Mouse (Mus musculus) layer of hippocampus, adult 2 months (tissue): Measurements from ENCODE around the gene Plekhg4. TPM values are rescaled to one million over a fixed set of nuclear protein-coding genes. Genes with fewer than 3 reads are reported as not detected.

Source experiments
- DNase-seq, 2 experiments: peaks; one replicate each; pipeline ENCODE4 v3.0.0; 2022; ENCODE audit warnings: low spot score in 2 of 2
- H3K27ac ChIP-seq: fragments of 200-600 bp; 2 replicates; pipeline ENCODE4 v1.8.1; 2022
- H3K4me3 ChIP-seq: fragments of 200-600 bp; 2 replicates; pipeline ENCODE4 v1.8.1; 2022; ENCODE audit warnings: mild to moderate bottlenecking
- CTCF ChIP-seq: fragments of 200-600 bp; conservative IDR thresholded peaks from 2 replicates; pipeline ENCODE4 v1.8.1; 2022; ENCODE audit warnings: antibody characterized with exemption, mild to moderate bottlenecking, moderate library complexity
- total RNA-seq, 2 experiments: library from RNA; stranded (reverse); gene quantifications; 2 replicates each; pipeline ENCODE4 v1.2.3; 2021

Plekhg4 gene
- total RNA-seq, 2 experiments from 2014 or later, result 1.7 to 2.2 TPM

DNA sequence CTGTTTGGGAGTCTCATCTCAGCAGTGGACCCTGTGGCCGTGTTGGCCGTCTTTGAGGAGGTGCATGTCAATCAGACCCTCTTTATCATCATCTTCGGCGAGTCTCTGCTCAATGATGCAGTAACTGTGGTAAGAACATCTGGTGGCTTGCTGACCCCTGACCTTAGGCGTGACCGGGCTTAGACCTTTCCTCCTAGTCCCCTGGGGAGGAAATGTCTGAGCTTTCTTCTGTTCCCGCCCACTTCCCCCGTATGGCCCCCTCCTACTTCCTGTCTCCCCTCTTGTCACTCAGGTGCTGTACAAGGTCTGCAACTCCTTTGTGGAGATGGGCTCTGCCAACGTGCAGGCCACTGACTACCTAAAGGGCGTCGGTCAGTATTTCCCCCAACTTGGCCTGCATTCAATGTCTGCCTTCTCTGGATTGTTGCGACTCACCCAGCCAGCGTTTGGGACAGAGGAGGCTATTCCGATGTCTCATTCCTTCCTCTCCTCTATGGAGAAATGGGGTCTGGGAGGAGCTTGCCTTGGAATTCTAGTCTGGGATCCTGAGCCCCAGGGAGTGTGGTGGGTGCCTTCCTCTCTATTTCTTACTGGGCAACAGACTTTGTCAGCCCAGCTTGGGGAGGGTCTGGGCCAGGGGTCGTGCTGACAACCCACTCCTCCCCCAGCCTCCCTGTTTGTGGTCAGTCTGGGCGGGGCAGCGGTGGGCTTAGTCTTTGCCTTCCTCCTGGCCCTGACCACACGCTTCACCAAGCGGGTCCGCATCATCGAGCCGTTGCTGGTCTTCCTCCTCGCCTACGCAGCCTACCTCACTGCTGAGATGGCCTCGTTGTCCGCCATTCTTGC, 17.7 kb upstream of the Plekhg4 start:
- DNase-seq, result no peak
- Histone ChIP-seq H3K4me3 (no peak overlapping the region), H3K27ac (no peak overlapping the region)
- TF ChIP-seq CTCF, result no peak

DNA sequence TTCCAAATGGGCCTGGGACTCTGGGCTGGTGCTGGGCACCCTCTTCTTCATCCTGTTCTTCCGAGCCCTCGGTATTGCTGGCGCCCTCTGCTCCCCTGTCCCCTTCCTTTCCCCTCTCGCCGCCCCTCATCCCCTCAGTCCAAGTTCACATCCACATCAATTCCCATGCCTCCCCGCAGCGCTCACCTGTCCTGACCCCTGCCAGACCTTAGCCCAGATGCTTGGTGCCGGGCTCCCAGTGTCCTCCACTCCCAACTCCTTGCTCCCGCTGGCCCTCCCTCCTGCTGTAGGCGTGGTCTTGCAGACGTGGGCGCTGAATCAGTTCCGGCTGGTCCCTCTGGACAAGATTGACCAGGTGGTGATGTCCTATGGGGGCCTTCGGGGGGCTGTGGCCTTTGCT, 16.4 kb upstream of the Plekhg4 start:
- no peak overlapping the region for H3K27ac ChIP-seq
- TF ChIP-seq CTCF, result no peak
- no peak for DNase-seq
- H3K4me3 ChIP-seq, result no peak overlapping the region

DNA sequence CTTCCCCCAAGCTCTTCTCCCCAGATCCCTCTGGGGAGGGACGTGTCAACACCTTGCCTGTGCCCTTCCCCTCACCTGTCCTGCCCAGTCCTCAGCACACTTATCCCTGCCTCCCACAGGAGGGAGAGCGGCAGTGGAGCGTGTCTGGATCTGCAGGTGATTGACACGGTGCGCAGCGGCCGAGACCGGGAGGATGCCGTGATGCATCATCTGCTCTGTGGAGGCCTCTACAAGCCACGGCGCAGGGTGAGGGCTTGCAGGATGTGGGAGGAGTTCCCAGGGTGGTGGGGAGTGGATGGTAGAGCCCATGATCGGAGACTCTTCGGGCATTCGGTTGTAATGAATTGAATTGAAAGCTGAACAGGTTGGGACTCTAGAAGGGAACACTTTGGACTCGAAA, 13.9 kb upstream of the Plekhg4 start:
- Histone ChIP-seq H3K4me3 (no peak overlapping the region), H3K27ac (no peak overlapping the region)
- DNase-seq, result no peak
- no peak for TF ChIP-seq CTCF

- peak; percentile 61 for TF ChIP-seq CTCF
- Histone ChIP-seq H3K27ac (no peak overlapping the region), H3K4me3 (no peak overlapping the region)
- no peak for DNase-seq
Measured at GRCm38 (mm10) chr8:105359646-105360045, 13.4 kb upstream of the Plekhg4 start.

DNA sequence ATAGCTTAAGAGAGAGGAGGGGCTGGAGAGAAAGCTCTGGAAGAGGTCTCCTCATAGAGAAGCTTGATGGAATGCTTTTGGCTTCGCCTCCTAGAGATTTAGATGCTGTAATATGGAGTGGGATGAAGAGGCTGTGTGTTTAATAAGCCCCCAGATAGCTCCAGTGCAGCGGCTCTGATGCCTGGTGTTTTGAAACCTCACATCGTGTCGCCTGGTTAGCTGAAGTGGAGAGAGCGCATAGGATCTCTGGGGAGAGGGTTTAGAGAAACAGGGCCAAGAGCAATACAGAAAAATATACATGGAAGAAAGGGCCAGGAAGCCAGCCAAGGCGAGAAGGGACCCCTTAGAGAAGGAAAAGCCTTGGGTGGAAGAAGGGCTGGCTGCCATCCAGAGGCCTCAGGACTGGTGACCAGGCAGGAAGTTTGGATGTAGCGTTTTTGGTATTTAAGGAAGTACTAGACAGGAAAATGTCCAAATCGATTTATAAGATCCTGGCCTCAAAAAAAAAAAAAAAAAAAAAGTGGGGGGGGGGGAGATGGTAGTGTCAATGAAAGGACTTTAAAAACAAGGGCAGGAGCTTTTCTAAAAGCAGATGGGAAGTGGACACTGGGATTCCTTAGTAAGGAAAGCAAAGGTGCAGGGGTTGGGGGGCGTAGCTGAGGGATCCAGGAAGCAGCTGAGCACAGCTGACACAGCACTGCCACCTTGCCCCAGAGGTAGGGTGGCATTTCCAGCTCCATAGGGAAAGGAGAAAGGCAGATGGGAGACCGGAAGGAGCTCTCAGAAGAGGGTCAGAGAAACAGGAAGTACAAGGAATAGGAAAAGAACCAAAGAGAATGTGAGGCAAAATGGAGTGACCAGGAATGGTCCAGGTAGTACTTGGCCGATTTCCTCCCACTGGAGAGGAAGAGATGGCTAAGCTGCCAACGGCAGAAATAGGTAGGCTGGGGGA, 11.0 kb upstream of the Plekhg4 start:
- no peak overlapping the region for H3K4me3 ChIP-seq

DNA sequence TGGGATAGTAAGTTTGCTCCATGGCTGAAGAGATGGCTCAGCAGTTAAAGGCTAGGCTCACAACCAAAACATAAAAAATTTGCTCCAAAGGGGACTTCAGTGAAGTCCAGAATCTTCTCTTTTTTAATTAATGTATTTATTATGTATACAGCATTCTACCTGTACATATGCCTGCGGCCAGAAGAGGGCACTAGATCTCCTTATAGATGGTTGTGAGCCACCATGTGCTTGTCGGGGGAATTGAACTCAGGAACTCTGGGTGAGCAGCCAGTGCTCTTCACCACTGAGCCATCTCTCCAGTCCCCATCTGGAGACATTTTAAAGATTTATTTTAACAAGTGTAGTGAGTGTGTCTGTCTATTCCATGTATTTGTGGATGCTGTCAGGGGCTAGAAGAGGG, 6.0 kb upstream of the Plekhg4 start:
- H3K4me3 ChIP-seq, result no peak overlapping the region
- DNase-seq, result no peak
- no peak overlapping the region for H3K27ac ChIP-seq
- TF ChIP-seq CTCF, result peak; percentile 68

More for the DNA sequence above, 11.0 kb upstream of the Plekhg4 start:
- H3K27ac ChIP-seq, result no peak overlapping the region
- no peak for DNase-seq
- no peak for TF ChIP-seq CTCF

- H3K27ac ChIP-seq, result no peak overlapping the region
Measured at GRCm38 (mm10) chr8:105372473-105372872, 601 bp upstream of the Plekhg4 start.

GRCm38 (mm10) chr8:105374513-105374966, 1.5 kb downstream of the Plekhg4 start:
- no peak overlapping the region for H3K27ac ChIP-seq
- no peak for DNase-seq
- H3K4me3 ChIP-seq, result no peak overlapping the region
- peak; percentile 72 for TF ChIP-seq CTCF

More at GRCm38 (mm10) chr8:105372473-105372872, 601 bp upstream of the Plekhg4 start:
- H3K4me3 ChIP-seq, result no peak overlapping the region
- no peak for TF ChIP-seq CTCF
- DNase-seq, result no peak

GRCm38 (mm10) chr8:105378673-105379072, 5.6 kb downstream of the Plekhg4 start:
- no peak for TF ChIP-seq CTCF
- Histone ChIP-seq H3K4me3 (no peak overlapping the region), H3K27ac (no peak overlapping the region)
- no peak for DNase-seq

- no peak overlapping the region for H3K4me3 ChIP-seq
- no peak overlapping the region for H3K27ac ChIP-seq
- no peak for DNase-seq
- no peak for TF ChIP-seq CTCF
Measured at GRCm38 (mm10) chr8:105380308-105380707, 7.2 kb downstream of the Plekhg4 start.

- H3K27ac ChIP-seq, result no peak overlapping the region
- peak; percentile 41 for TF ChIP-seq CTCF
- H3K4me3 ChIP-seq, result no peak overlapping the region
- DNase-seq, result no peak
Measured at GRCm38 (mm10) chr8:105384070-105384469, 11.0 kb downstream of the Plekhg4 start.

DNA sequence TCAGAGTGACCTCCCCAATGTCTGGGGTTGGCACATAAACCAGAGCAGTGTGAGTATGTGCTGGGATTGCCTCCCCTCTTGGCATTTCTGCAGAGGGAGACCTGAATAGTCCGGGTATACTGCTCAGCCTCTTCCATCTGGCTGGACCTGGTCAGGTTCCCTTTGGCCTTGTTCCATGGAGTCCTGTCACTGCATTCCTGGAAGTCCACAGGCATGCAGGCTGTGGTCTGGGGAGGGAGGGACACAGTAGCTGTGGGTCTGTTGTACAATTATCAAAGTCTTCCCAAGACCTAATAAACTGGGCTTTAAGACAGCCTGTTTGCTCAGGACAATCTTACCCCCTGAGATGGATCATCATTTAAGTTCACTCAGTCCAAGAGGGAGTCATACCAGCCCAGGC, 14.1 kb downstream of the Plekhg4 start:
- no peak for DNase-seq
- no peak for TF ChIP-seq CTCF
- Histone ChIP-seq H3K27ac (no peak overlapping the region), H3K4me3 (no peak overlapping the region)

- TF ChIP-seq CTCF, result no peak
- Histone ChIP-seq H3K4me3 (no peak overlapping the region), H3K27ac (no peak overlapping the region)
- DNase-seq, result no peak
Measured at GRCm38 (mm10) chr8:105389096-105389495, 16.0 kb downstream of the Plekhg4 start.
